Mouse (Mus musculus) hindbrain, postnatal 0 days (tissue): ENCODE measurements around the gene Aarsd1. TPM values are rescaled to one million over a fixed set of nuclear protein-coding genes. Genes with fewer than 3 reads are reported as not detected.
A peak's percentile ranks its signal among the peaks of the same experiment; 100 is the strongest.
"Not testable (repeated sequence)": the region's sequence is repeated elsewhere in the genome, so short reads cannot be mapped to it uniquely, and the experiment has no call there.

ENCODE experiments used
- ATAC-seq: fragments of 200-750 bp; cut with Nextera tagmentation; 2 replicates; pipeline ENCODE4 v1.8.0; 2017; ENCODE audit warnings: mild to moderate bottlenecking, moderate TSS enrichment, moderate library complexity
- DNase-seq: peaks from one replicate; pipeline ENCODE4 v3.0.0-alpha.2; 2015; ENCODE audit warnings: low spot score
- H3K27ac ChIP-seq: fragments of 300-500 bp; sonication (generic); 2 replicates; pipeline ENCODE4 v1.5.1; 2014; ENCODE audit warnings: mild to moderate bottlenecking
- H3K27me3 ChIP-seq: fragments of 300-500 bp; sonication (generic); 2 replicates; pipeline ENCODE4 v1.6.1; 2014; ENCODE audit warnings: low read length, mixed read lengths; ENCODE audit not compliant: insufficient read depth
- H3K36me3 ChIP-seq: fragments of 300-500 bp; sonication (generic); 2 replicates; pipeline ENCODE4 v1.6.1; 2014; ENCODE audit warnings: low read length, mixed read lengths; ENCODE audit not compliant: insufficient read depth
- H3K4me1 ChIP-seq: fragments of 300-500 bp; sonication (generic); 2 replicates; pipeline ENCODE4 v1.6.1; 2014; ENCODE audit warnings: antibody characterized with exemption, low read length, mixed read lengths; ENCODE audit not compliant: insufficient read depth
- H3K4me2 ChIP-seq: fragments of 300-500 bp; sonication (generic); 2 replicates; pipeline ENCODE4 v1.6.1; 2014; ENCODE audit warnings: low read depth, mild to moderate bottlenecking, low read length, moderate library complexity, mixed read lengths
- H3K4me3 ChIP-seq: fragments of 300-500 bp; sonication (generic); 2 replicates; pipeline ENCODE4 v1.5.1; 2014; ENCODE audit warnings: low read length
- H3K9ac ChIP-seq: fragments of 300-500 bp; sonication (generic); replicated peaks from 2 replicates; pipeline ENCODE4 v1.6.1; 2014; ENCODE audit warnings: mild to moderate bottlenecking, low read length, moderate library complexity, mixed read lengths
- H3K9me3 ChIP-seq: fragments of 300-500 bp; sonication (generic); 2 replicates; pipeline ENCODE4 v1.6.1; 2016; ENCODE audit warnings: low read length, mixed read lengths
- CTCF ChIP-seq: IDR thresholded peaks from 2 replicates; pipeline ENCODE4 v1.5.1; 2016; ENCODE audit warnings: antibody characterized with exemption, control low read depth, low read depth
- WGBS: fragments of 180-500 bp; shearing (Covaris S2); extraction: QIAGEN DNeasy Blood & Tissue Kit; methylation state at CpG from one replicate; pipeline ENCODE4 v1.1.7; 2014; 5-methylcytosine and 5-hydroxymethylcytosine counted together
- polyA plus RNA-seq: library from polyadenylated mRNA; unstranded; fragments of >200 nt; fragmentation: Nextera tagmentation; extraction: Ambion mirVana; gene quantifications from 2 replicates; pipeline ENCODE4 v1.2.1, GENCODE M21; 2015
- total RNA-seq: library from RNA; depleted of rRNA; stranded (reverse); fragments of >200 nt; gene quantifications from 2 replicates; pipeline ENCODE4 v1.2.3, GENCODE M21; 2014; rRNA removed

The Aarsd1 gene
- total RNA-seq = 62.5 and 69.4 TPM in 2 replicates
- 89.9 and 91.6 TPM in 2 replicates for polyA plus RNA-seq

- H3K36me3 ChIP-seq = peaks cover 5% of the 10 kb centered on the region
- peak within 1 kb of the TSS; percentile 87 for H3K27ac ChIP-seq
- H3K4me2 ChIP-seq = peak within 1 kb of the TSS; percentile 65
- H3K4me1 ChIP-seq = no peaks in the 10 kb centered on the region
- H3K9me3 ChIP-seq = no peaks in the 10 kb centered on the region
- H3K9ac ChIP-seq = peak within 1 kb of the TSS; percentile 88
- peak; percentile 91 for DNase-seq
- WGBS = under 1% methylated on average over 45 of the region's 45 CpGs
- H3K27me3 ChIP-seq = no peaks in the 10 kb centered on the region
- peak within 1 kb of the TSS; percentile 82 for H3K4me3 ChIP-seq
- peak; percentile 81 for ATAC-seq
- TF ChIP-seq CTCF = no peak; the same call in 1 of the 2 replicates
Observed at GRCm38 (mm10) chr11:101417101-101417855, at the start of gene Aarsd1. Gene Aarsd1 (minus strand): TSS chr11:101417615.

DNA sequence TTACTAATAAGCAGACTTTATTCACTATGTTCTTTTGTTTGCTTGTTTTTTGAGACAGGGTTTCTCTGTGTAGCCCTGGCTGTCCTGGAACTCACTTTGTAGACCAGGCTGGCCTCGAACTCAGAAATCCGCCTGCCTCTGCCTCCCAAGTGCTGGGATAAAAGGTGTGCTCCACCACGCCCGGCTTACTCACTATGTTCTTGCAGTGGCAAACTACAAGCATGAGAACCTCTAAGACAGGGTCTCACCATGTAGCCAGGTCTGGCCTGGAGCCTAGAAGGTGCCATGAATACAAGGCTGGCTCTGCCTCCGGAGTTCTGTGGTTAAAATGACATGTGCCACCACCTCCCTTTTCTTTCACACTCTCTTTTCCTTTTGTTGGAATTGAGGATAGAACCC is 49.1 kb upstream of the Aarsd1 start:
- Histone ChIP-seq H3K4me3 (peak overlapping the region; percentile 77), H3K4me1 (peaks cover 24% of the 10 kb centered on the region), H3K36me3 (peaks cover 11% of the 10 kb centered on the region; the same call in 1 of the 2 replicates), H3K4me2 (peak overlapping the region; percentile 75)
- DNase-seq, H3K9me3 ChIP-seq, ATAC-seq, H3K27me3 ChIP-seq, H3K27ac ChIP-seq, H3K9ac ChIP-seq: not testable (repeated sequence)
- 0 out of 2 replicates have a peak, but pooled peaks have one; percentile 0 for TF ChIP-seq CTCF
- WGBS = 51% methylated on average over 5 of the region's 5 CpGs

GRCm38 (mm10) chr11:101465869-101466551 is 48.6 kb upstream of the Aarsd1 start, which contains the start of gene Vat1:
Gene Vat1 (minus strand): TSS chr11:101466230.
- Histone ChIP-seq H3K27ac (peak within 1 kb of the TSS; percentile 89), H3K4me3 (peak within 1 kb of the TSS; percentile 78), H3K4me2 (peak within 1 kb of the TSS; percentile 75), H3K4me1 (peaks cover 24% of the 10 kb centered on the region), H3K27me3 (no peaks in the 10 kb centered on the region), H3K9me3 (no peaks in the 10 kb centered on the region), H3K9ac (peak within 1 kb of the TSS; percentile 74), H3K36me3 (peaks cover 11% of the 10 kb centered on the region; the same call in 1 of the 2 replicates)
- TF ChIP-seq CTCF = 0 out of 2 replicates have a peak, but pooled peaks have one; percentile 3
- peak; percentile 91 for DNase-seq
- WGBS = 3% methylated on average over 57 of the region's 60 CpGs
- peak; percentile 60 for ATAC-seq

DNA sequence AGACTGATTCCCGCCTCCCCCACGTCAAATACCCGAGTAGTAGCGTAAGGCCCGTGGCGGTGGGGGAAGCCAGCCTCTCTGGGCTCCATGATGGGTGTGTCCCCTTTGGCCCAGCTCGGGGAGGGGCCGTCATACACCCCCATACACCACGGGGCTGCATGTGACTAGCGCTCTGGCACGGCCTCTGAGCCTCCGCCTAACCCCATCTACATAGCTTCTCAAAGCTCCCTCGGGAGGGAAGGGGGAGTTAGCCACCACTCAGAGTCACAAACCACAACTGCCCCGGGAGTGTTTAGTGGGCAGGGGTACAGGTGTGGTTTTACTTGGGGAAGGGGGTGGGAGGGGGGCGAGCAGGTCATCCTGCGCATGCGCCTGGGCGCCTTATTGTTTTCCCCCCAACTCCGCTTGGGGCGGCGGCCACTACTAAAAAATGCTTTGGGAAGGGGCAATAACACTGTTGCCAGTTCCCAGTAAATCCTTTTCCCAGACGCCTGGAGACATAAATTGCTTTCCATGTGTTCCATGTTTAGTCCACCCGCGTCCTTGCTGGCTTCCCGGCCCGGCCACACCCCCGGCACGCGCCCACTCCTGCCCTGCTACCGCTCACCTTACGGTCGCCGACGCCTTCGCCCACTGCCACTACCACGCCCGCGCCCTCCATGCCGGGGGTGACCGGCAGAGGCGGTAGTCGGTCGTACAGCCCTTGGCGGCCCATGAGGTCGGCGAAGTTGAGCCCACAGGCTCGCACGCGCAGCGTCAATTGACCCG is 47.9 kb upstream of the Aarsd1 start:
- peak; percentile 59 for ATAC-seq
- H3K4me1 ChIP-seq = peaks cover 24% of the 10 kb centered on the region
- peak overlapping the region; percentile 75 for H3K4me2 ChIP-seq
- WGBS = under 1% methylated on average over 51 of the region's 51 CpGs
- peak overlapping the region; percentile 86 for H3K27ac ChIP-seq
- H3K27me3 ChIP-seq = no peaks in the 10 kb centered on the region
- peak; percentile 48 for TF ChIP-seq CTCF
- H3K9me3 ChIP-seq = no peaks in the 10 kb centered on the region
- peaks cover 13% of the 10 kb centered on the region for H3K36me3 ChIP-seq
- peak overlapping the region; percentile 74 for H3K9ac ChIP-seq
- DNase-seq = peak; percentile 78
- H3K4me3 ChIP-seq = peak overlapping the region; percentile 77

GRCm38 (mm10) chr11:101464211-101465100 is 47.0 kb upstream of the Aarsd1 start, which contains the start of gene Rnd2:
Gene Rnd2 (plus strand): TSS chr11:101464999.
- H3K27me3 ChIP-seq = no peaks in the 10 kb centered on the region
- H3K36me3 ChIP-seq = peaks cover 22% of the 10 kb centered on the region
- peak within 1 kb of the TSS; percentile 86 for H3K27ac ChIP-seq
- H3K4me1 ChIP-seq = peaks cover 24% of the 10 kb centered on the region
- no peaks in the 10 kb centered on the region for H3K9me3 ChIP-seq
- TF ChIP-seq CTCF = no peak
- DNase-seq (no peak), ATAC-seq (no peak; the same call in 1 of the 2 replicates)
- H3K4me2 ChIP-seq = peak within 1 kb of the TSS; percentile 75
- peak within 1 kb of the TSS; percentile 74 for H3K9ac ChIP-seq
- 10% methylated on average over 12 of the region's 12 CpGs for WGBS
- H3K4me3 ChIP-seq = peak within 1 kb of the TSS; percentile 77
